Mouse (Mus musculus): ENCODE results near the gene Sh3rf3. TPM values are rescaled to one million over a fixed set of nuclear protein-coding genes. Genes with fewer than 3 reads are reported as not detected.

Sh3rf3 gene
- total RNA-seq, 2 experiments from 2014 or later, result 1.2 to 2.1 TPM

DNA sequence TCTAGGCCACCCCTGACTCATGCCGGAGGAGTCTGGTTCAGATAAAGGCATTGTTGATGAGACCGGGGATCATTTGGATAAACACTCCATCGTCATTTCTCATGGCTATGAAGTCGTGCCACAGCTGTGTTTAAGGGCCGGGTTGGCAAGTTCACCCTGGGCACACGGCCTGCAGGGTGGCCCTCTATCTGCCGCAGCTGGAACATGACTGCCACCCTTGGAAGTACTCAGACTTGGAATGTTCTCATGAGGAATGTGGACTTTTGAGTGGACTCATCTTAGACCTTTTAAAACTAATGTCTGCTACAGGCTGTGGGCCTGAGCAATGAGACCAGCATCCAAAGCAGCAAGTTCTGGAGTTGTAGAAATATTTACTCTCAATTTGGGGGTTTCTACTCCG is 29.9 kb downstream of the Sh3rf3 start:
- no peak for DNase-seq
- intact Hi-C loops (cut with DNase I; ENCODE audit: low total_unique reads), result no loop called here

- intact Hi-C loops (cut with DNase I; ENCODE audit: low total_unique reads), result no loop called here
- no peak for DNase-seq
Observed at GRCm38 (mm10) chr10:58848127-58848526, 35.0 kb downstream of the Sh3rf3 start.

DNA sequence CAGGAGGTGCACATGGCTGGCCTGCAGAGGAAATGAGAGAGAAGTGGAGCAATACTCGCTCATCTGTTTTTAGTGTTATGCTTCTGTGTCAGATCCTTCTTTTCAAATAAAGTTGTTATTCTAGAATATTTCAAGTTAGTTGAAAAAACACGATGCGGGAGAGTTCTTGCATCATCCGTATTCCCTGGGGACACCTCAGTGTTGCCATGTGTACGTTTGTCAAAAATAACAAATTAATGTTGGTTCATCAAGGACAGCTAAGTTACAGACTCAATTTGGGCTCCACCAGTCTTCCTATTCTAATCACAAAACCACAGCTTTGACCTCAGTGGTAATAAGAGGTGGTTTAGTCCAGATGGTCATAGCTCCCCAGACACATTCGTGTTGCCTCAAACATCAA is 35.4 kb downstream of the Sh3rf3 start:
- no peak for DNase-seq
- intact Hi-C loops (cut with DNase I; ENCODE audit: low total_unique reads), result no loop called here

DNA sequence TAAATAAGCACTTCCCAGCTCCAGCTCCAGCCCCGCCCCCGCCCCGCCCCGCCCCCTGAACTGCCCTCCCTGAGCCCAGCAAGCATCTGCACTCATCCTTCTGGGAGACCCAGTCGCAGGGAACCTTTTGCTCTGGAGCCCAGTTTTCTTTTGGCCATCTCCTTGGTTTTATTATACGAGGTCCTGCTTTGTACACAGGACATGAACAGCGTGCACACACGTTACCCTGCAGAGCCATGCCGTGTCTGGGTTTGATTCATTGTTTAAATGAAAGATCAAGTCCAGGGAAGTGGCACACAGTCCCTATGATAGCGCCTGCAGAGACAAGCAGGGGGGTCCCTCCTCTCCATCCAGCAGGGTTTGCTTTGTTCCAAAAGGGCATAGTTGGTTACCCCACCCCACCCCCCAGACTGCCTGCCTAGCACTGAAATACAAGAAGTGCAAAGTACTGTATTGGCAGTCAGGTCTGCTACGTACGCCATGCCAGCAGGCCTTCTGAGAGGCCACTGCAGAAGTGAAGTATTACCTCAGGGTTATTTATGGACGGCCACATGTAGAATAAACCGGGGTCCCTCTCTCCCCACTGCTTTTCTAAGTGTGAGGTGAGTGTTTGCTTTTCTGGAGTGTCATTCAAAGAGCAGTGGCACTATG is 41.5 kb downstream of the Sh3rf3 start:
- intact Hi-C loops (cut with DNase I; ENCODE audit: low total_unique reads), result no loop called here
- DNase-seq, result peak; percentile 10

GRCm38 (mm10) chr10:58855199-58855751 is 42.1 kb downstream of the Sh3rf3 start:
- no peak for DNase-seq
- intact Hi-C loops (cut with DNase I; ENCODE audit: low total_unique reads), result no loop called here

DNA sequence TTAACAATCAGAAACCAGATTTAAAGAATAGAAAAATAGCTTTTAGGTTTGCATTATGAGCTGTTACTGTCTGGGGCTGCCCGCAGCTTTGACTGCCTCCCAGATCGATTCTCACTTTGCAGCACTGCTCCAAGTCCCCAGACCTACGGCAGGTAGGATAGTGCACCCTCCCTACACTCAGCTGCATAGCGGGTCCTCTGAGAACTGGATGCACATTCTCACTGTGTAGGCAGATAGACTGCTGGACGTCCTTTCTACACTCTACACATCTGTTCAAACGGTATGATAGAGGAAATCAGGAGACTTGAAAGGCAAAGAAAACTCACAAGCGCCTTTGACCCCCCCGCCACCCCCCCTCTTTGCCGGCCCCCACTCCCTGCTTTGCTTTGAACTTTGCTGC is 42.7 kb downstream of the Sh3rf3 start:
- DNase-seq, result no peak
- intact Hi-C loops (cut with DNase I; ENCODE audit: low total_unique reads), result no loop called here

DNA sequence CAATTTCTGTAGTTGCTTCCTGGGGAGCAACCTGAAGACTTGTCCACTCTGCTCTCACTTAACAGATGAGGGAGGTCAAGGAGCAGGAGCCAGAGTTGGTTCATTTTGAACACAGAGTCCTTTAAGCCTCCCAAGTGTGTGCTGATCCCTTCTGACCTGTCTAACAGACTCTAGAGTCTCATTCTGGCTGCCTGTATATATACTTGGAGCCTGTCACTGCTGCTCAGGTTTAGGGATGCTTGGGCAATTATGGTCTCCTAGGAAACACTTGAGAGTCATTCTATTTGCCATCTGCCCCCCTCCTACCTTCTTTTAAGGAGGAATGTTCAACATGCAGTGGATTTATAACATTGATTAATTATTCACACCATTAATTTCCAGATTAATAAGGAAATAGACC is 43.6 kb downstream of the Sh3rf3 start:
- intact Hi-C loops (cut with DNase I; ENCODE audit: low total_unique reads), result no loop called here
- DNase-seq, result no peak

DNA sequence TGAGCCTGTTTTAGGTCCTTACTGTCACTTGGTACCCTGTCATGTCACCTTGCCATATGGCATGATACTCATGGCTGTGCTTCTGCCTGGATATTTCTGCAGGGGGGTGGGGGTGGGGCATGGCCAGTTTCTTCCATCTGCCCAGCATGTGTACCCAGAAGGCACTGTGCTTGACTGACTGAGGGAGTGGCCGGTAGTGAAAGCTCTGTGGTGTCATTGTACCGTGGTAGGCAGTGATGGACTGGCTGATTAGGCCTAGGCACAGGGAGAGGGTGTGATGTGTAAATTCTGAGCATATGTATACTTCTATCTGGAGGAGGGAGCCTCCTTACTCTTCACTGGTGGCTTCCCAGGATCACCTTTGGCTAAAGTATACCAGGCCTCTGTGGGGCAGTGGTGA is 51.6 kb downstream of the Sh3rf3 start:
- DNase-seq, result no peak
- intact Hi-C loops (cut with DNase I; ENCODE audit: low total_unique reads), result no loop called here

- DNase-seq, result no peak
- intact Hi-C loops (cut with DNase I; ENCODE audit: low total_unique reads), result no loop called here
Observed at GRCm38 (mm10) chr10:58867536-58867935, 54.4 kb downstream of the Sh3rf3 start.

- DNase-seq, result no peak
- intact Hi-C loops (cut with DNase I; ENCODE audit: low total_unique reads), result no loop called here
Observed at GRCm38 (mm10) chr10:58869836-58870235, 56.7 kb downstream of the Sh3rf3 start.

DNA sequence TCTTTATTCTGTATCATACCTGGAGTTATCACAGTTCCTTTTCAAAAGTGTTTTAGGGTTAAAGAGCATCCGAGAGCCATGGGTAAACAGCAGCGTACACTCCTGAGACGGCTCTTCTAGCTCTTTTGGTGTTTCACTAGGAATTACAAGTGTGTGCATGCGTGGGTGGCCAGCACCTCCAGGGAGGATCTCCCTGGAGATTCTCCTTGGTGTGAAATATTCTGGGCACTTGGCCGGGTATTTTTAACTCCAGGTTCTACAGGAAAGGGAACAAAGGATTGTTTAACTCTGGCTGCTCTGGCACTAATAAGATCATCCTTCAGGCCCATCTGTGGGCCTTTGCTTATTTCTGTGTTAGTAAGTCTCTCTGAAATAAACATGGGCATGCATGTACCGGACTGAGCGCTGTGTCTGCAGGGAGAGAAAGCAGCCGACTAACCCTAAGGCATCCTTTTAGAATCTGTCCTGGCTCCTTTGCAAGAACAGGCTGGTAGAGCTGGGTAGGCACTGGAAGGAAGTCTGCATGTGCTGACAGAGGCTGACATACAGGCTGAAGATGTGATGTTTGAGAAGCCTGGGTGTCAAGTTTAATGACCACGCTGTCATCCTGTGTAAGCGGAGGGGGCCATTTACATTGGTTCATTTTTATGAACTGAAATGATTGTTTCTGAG is 58.1 kb downstream of the Sh3rf3 start:
- intact Hi-C loops (cut with DNase I; ENCODE audit: low total_unique reads), result no loop called here
- no peak for DNase-seq

DNA sequence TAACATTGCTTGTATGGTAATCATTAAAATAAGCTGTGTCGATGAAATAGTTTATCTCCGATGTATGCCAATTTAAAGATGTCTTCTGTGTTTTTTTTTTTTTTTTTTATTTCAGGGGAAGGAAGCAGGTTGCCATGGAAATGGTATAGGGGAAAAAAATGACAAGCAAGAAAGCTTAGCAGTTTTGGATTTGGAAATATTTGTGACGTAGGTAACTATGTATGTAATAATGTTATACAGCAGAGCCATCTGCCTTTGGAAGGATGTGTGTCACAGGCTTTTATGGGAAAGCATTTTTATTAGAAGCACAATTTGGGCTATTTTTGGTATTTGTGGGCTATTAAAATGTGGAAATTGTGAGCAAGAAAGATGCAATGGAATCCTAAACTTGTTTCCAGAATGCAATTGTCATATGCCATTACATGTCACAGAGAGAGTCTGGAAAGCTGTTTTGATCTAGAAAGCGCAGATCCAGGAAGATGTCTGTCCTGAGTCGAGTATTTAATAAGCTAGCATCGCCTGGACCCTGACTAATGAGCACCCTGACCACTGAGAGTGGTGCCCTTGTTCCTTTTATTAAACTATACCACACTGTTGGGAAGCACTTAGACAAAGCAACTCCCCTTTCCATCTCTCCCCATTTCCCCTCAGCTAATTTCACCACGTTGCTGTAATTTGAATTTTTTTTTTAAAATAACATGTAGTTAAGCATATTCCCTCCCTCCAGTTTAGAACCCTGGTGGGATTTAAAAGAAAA is 58.8 kb downstream of the Sh3rf3 start:
- no peak for DNase-seq

GRCm38 (mm10) chr10:58877835-58878234 is 64.7 kb downstream of the Sh3rf3 start:
- no peak for DNase-seq
- intact Hi-C loops (cut with DNase I; ENCODE audit: low total_unique reads), result no loop called here

More for the DNA sequence above, 58.8 kb downstream of the Sh3rf3 start:
- intact Hi-C loops (cut with DNase I; ENCODE audit: low total_unique reads), result no loop called here

DNA sequence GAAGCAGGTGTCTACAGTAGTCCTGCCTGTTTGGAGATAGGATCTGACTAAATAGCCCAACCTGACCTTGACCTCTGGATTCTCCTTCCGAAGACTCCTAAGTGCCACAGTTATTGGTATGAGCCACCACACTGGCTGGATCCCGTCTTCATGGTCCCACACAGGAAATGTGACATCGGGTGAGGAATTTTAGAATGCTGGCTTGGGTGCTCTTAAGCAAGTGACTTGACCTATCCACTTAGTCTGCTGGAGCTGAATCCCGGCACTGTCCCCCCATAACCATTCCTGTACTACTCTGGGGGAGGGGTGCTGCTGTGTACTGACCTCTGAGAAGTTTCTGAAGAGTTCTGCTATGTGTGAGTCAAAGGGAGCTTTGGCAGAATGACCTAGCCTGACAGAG is 65.5 kb downstream of the Sh3rf3 start:
- no peak for DNase-seq
- intact Hi-C loops (cut with DNase I; ENCODE audit: low total_unique reads), result no loop called here

GRCm38 (mm10) chr10:58882741-58883140 is 69.6 kb downstream of the Sh3rf3 start:
- intact Hi-C loops (cut with DNase I; ENCODE audit: low total_unique reads), result no loop called here
- no peak for DNase-seq

DNA sequence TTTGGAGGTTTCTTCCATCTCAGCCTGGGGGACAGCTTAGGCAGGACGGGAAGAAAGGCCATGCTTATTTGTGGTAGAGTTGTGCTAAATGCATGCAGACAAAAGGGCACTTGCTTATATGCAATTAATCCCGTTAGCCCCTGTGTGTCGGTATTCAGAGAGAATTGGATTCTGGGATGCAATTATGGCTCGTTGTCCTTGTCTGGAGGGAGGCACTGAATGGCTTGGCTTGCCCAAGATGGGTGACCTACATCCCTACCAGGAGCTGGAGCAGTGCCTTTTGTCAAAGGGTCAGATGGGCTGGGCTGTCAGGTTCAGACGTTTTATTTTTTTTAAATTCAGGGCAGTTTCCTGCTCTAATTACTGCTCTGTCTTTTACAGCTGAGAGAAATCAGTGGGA is 72.2 kb downstream of the Sh3rf3 start:
- intact Hi-C loops (cut with DNase I; ENCODE audit: low total_unique reads), result no loop called here
- DNase-seq, result no peak

DNA sequence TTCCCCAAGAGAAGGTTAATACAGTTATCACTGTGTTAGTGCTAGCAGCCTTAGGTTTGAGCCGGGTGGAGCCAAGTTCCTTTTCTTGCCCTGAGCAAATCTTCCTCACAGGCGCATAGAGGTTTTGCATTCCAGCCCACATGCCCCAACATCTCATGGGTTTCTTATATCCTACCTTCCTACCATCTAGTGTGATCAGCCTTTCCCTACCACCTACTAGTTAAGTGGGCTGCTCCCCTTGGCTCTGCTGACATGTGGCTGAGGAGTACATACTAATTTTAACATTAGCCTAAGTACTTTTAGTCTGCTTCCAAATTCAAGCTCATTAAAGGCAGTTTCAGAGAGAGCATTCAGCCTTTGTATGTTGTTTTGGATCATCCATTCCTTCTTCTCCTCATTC is 72.7 kb downstream of the Sh3rf3 start:
- no peak for DNase-seq
- intact Hi-C loops (cut with DNase I; ENCODE audit: low total_unique reads), result no loop called here

DNA sequence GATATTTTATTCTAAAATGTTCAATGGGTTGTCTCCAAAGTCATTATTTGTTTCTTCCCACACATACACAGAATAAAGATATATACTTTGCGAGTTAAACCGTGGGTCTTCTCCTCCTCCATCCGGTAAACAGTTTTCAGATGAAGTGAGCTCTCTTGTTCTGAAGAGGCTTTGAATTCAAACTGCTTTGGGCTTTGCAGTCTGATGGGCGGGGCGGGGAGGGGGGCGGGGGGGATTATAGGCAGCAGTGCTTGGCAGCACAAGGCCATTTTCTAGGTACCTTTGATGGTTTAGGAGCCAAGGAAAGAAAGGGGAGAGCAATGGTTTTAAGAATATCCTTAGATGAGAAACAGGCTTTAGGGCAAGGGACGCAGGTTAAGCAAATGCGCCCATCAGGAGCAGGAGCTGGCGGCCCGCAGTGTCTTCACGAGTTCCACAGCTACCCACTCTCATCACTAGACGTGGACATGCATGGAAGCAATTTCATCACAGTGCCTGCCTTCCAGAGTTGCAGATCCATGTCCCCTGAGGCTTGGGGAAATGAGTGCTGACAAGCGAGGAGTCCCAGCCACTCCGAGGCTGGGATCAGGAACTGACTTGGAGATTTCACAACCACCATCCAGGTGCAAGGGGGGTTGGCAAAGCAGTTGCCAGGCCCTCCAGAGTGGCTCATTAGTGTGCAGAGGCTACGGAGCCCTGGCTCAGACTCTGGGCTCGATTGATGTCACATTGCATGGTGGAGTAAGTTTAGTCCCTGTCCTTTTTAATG is 77.7 kb downstream of the Sh3rf3 start:
- intact Hi-C loops (cut with DNase I; ENCODE audit: low total_unique reads), result no loop called here

DNA sequence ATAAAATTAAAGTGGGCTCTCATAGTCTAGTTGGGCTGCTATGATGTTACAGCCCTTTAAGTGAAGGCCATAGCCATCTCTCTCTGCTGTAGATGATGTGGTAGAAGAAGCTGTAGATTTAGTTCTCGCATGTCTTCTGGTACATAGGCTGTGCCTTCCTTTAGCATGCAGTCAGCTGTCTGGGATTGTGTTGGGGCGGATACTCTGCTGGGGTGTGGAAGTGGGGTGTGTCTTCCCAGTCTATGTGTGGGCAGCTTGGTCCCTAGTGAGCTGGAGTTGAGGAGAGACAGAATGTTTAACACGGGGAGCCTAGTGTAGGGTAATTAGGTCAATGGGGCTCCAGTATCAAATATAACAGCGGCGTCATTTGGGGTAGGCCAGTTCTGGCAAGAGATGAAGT is 82.3 kb downstream of the Sh3rf3 start:
- no peak for DNase-seq
- intact Hi-C loops (cut with DNase I; ENCODE audit: low total_unique reads), result no loop called here

More for the DNA sequence above, 77.7 kb downstream of the Sh3rf3 start:
- no peak for DNase-seq

DNA sequence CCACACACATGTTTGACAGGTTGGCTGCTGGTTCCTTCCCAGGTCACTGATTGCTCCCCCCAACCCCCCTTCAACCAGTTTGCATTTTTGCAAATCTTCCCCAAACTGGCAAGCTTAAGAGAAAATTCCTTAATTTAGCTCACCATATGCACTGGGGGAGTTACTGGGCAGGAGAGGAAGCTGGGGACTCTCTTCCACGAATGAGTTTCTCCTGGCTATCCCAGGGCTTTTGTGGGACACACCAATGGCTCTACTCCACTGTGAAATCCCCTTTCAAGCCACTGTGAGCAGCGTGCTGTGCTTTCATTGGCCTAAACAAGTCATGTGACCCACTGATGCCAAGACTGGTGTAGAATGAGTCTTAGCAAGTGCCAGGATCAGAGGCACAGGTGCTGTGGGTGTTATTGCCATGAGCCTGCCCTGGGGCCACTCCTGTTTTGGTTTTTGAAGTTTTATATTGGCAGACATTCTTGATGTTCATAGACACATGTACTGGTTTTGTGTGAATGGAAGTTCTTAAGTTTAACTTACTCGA is 83.9 kb downstream of the Sh3rf3 start:
- DNase-seq, result no peak
- intact Hi-C loops (cut with DNase I; ENCODE audit: low total_unique reads), result no loop called here

All from gastrocnemius, postnatal 14 days (tissue).